Mouse (Mus musculus) G1E (cell line): Measurements from ENCODE around the gene Tspan5. TPM values are rescaled to one million over a fixed set of nuclear protein-coding genes. Genes with fewer than 3 reads are reported as not detected.

Source experiments
- ATAC-seq: 2 replicates; pipeline ENCODE4 v1.8.0; 2016; ENCODE audit warnings: mild to moderate bottlenecking; ENCODE audit not compliant: insufficient number of reproducible peaks, poor library complexity, low FRiP score, severe bottlenecking; ENCODE audit errors: extremely low read depth
- DNase-seq: peaks from one replicate; pipeline ENCODE4 v3.0.0; 2012; ENCODE audit warnings: low spot score
- H3K27me3 ChIP-seq: 2 replicates; pipeline ENCODE4 v1.6.1; 2012; ENCODE audit warnings: mild to moderate bottlenecking, low read length, inconsistent platforms; ENCODE audit not compliant: insufficient read depth
- H3K36me3 ChIP-seq: replicated peaks from 2 replicates; pipeline ENCODE3; 2012; ENCODE audit warnings: mild to moderate bottlenecking, inconsistent platforms
- H3K4me1 ChIP-seq: 2 replicates; pipeline ENCODE4 v1.6.1; 2012; ENCODE audit warnings: low read depth, low read length, inconsistent platforms, mixed read lengths; ENCODE audit not compliant: insufficient read depth
- H3K4me3 ChIP-seq: 2 replicates; pipeline ENCODE4 v1.5.1; 2012; ENCODE audit warnings: low read depth, mild to moderate bottlenecking, inconsistent platforms, low read length, moderate library complexity, mixed read lengths
- H3K9me3 ChIP-seq: replicated peaks from 2 replicates; pipeline ENCODE4 v1.6.1; 2012; ENCODE audit warnings: inconsistent platforms
- CTCF ChIP-seq: IDR thresholded peaks from 2 replicates; pipeline ENCODE4 v1.5.1; 2012; ENCODE audit warnings: low read depth, low read length, inconsistent platforms, mixed read lengths
- GATA1 ChIP-seq: IDR thresholded peaks from 2 replicates; pipeline ENCODE4 v1.6.1; 2012; ENCODE audit warnings: borderline replicate concordance, low read length, inconsistent platforms, mixed read lengths
- GATA2 ChIP-seq: IDR thresholded peaks from 2 replicates; pipeline ENCODE4 v1.6.1; 2012; ENCODE audit warnings: low read depth, low read length, inconsistent platforms, borderline replicate concordance
- POLR2AphosphoS5 ChIP-seq: IDR thresholded peaks from 2 replicates; pipeline ENCODE4 v1.6.1; 2012; ENCODE audit warnings: low read depth, low read length, inconsistent platforms; ENCODE audit not compliant: insufficient replicate concordance
- TAL1 ChIP-seq: conservative IDR thresholded peaks from 2 replicates; pipeline ENCODE4 v1.6.1; 2012; ENCODE audit warnings: low read depth, low read length, inconsistent platforms, mixed read lengths
- polyA plus RNA-seq: library from polyadenylated mRNA; stranded (reverse); fragments of >175 nt; gene quantifications from 2 replicates; pipeline ENCODE4 v1.2.3, GENCODE M21; 2012
- total RNA-seq, 2 experiments: library from RNA; stranded (forward) in 1 of 2; stranded (reverse) in 1 of 2; fragments of 200-1000 nt in 1 of 2; fragments of >200 nt in 1 of 2; fragmentation: Nextera tagmentation in 1 of 2; gene quantifications; 2 replicates each; pipeline ENCODE4 v1.2.3; 2014 to 2017

The Tspan5 gene
- total and polyA plus RNA-seq, 3 experiments, result 0.05 TPM; not detected in 2

GRCm38 (mm10) chr3:138917016-138917415, 175.0 kb downstream of the Tspan5 start:
- no peaks in the 10 kb centered on the region for H3K36me3 ChIP-seq
- DNase-seq (no peak), ATAC-seq (no peak)
- TF ChIP-seq GATA1 (no peak), POLR2AphosphoS5 (no peak), CTCF (no peak), TAL1 (no peak), GATA2 (no peak)
- H3K27me3 ChIP-seq, result peaks cover 10% of the 10 kb centered on the region
- H3K4me3 ChIP-seq, result no peak overlapping the region
- no peaks in the 10 kb centered on the region for H3K9me3 ChIP-seq
- H3K4me1 ChIP-seq, result no peaks in the 10 kb centered on the region

GRCm38 (mm10) chr3:138918241-138918640, 176.2 kb downstream of the Tspan5 start:
- ATAC-seq (no peak), DNase-seq (no peak)
- no peaks in the 10 kb centered on the region for H3K4me1 ChIP-seq
- no peaks in the 10 kb centered on the region for H3K36me3 ChIP-seq
- no peaks in the 10 kb centered on the region for H3K9me3 ChIP-seq
- TF ChIP-seq GATA2 (no peak), CTCF (no peak), TAL1 (no peak), GATA1 (no peak), POLR2AphosphoS5 (no peak)
- H3K27me3 ChIP-seq, result peaks cover 7% of the 10 kb centered on the region
- H3K4me3 ChIP-seq, result no peak overlapping the region

GRCm38 (mm10) chr3:138926161-138926560, 184.2 kb downstream of the Tspan5 start:
- H3K9me3 ChIP-seq, result no peaks in the 10 kb centered on the region
- DNase-seq, result no peak
- H3K36me3 ChIP-seq, result peaks cover 41% of the 10 kb centered on the region
- no peak for TF ChIP-seq TAL1
- no peak for TF ChIP-seq CTCF
- no peak for TF ChIP-seq POLR2AphosphoS5
- TF ChIP-seq GATA2, result no peak
- TF ChIP-seq GATA1, result no peak
- H3K4me1 ChIP-seq, result no peaks in the 10 kb centered on the region
- no peaks in the 10 kb centered on the region for H3K27me3 ChIP-seq
- no peak overlapping the region for H3K4me3 ChIP-seq
- ATAC-seq, result no peak

- TF ChIP-seq CTCF (no peak), TAL1 (no peak), POLR2AphosphoS5 (no peak), GATA2 (no peak)
- Histone ChIP-seq H3K36me3 (peaks cover 41% of the 10 kb centered on the region), H3K4me3 (no peak overlapping the region), H3K9me3 (no peaks in the 10 kb centered on the region), H3K27me3 (no peaks in the 10 kb centered on the region), H3K4me1 (no peaks in the 10 kb centered on the region)
- ATAC-seq, result no peak
- no peak for DNase-seq
Observed at GRCm38 (mm10) chr3:138927437-138927836, 185.4 kb downstream of the Tspan5 start.

- no peak for TF ChIP-seq TAL1
- TF ChIP-seq GATA2, result no peak
- no peak for TF ChIP-seq GATA1
- no peak for TF ChIP-seq CTCF
- no peak for TF ChIP-seq POLR2AphosphoS5
- H3K4me3 ChIP-seq, result no peak overlapping the region
Observed at GRCm38 (mm10) chr3:138936780-138937179, 194.8 kb downstream of the Tspan5 start.

GRCm38 (mm10) chr3:138937241-138937640, 195.2 kb downstream of the Tspan5 start:
- DNase-seq (no peak), ATAC-seq (no peak)
- H3K9me3 ChIP-seq, result no peaks in the 10 kb centered on the region
- no peak for TF ChIP-seq TAL1
- TF ChIP-seq GATA2, result no peak
- TF ChIP-seq GATA1, result no peak
- TF ChIP-seq POLR2AphosphoS5, result no peak
- TF ChIP-seq CTCF, result no peak
- peaks cover 39% of the 10 kb centered on the region for H3K36me3 ChIP-seq
- H3K4me3 ChIP-seq, result no peak overlapping the region
- no peaks in the 10 kb centered on the region for H3K4me1 ChIP-seq
- no peaks in the 10 kb centered on the region for H3K27me3 ChIP-seq

More at GRCm38 (mm10) chr3:138936780-138937179, 194.8 kb downstream of the Tspan5 start:
- no peaks in the 10 kb centered on the region for H3K4me1 ChIP-seq
- ATAC-seq (no peak), DNase-seq (no peak)
- H3K27me3 ChIP-seq, result no peaks in the 10 kb centered on the region
- no peaks in the 10 kb centered on the region for H3K9me3 ChIP-seq
- peaks cover 38% of the 10 kb centered on the region for H3K36me3 ChIP-seq

- Histone ChIP-seq H3K27me3 (no peaks in the 10 kb centered on the region), H3K36me3 (peaks cover 62% of the 10 kb centered on the region), H3K4me1 (no peaks in the 10 kb centered on the region), H3K9me3 (no peaks in the 10 kb centered on the region), H3K4me3 (no peak overlapping the region)
- no peak for DNase-seq
- no peak for ATAC-seq
- no peak for TF ChIP-seq GATA2
- no peak for TF ChIP-seq CTCF
- TF ChIP-seq POLR2AphosphoS5, result no peak
- no peak for TF ChIP-seq TAL1
- TF ChIP-seq GATA1, result no peak
Observed at GRCm38 (mm10) chr3:138941604-138942003, 199.6 kb downstream of the Tspan5 start.
